ENCODE assay signal across 32 mouse cellular contexts in genomic region chr15:8681971-8682370, GRCm38 (mm10). TPM values are rescaled to one million over a fixed set of nuclear protein-coding genes. Genes with fewer than 3 reads are reported as not detected.
DNase-seq lines count a peak whose midpoint lies in the region; ATAC-seq and TF ChIP-seq lines count a peak whose summit lies in the region.
"Had no signal": no experiment of that assay in that cellular context is flagged by ENCODE, and none has a peak within 500 bp of the region (broad histone marks: within the 10 kb centered on the region; RNA-seq: fewer than 3 reads in every experiment).

No protein-coding gene starts in this region.

- H3K4me1 ChIP-seq in heart, embryonic 11.5 days (ENCODE audit: control insufficient read depth, insufficient read depth, low read length): peaks cover 15% of the 10 kb centered on the region
- H3K4me1 ChIP-seq in hindbrain, postnatal 0 days (ENCODE audit: insufficient read depth, low read length): 0 out of 2 replicates have a peak, but pooled peaks cover 2% of the 10 kb centered on the region
- H3K4me1 ChIP-seq in hindbrain, embryonic 13.5 days (replicated peaks): peaks cover 4% of the 10 kb centered on the region; the same call in 1 of the 2 replicates
- peaks cover 5% of the 10 kb centered on the region; the same call in 1 of the 2 replicates for H3K4me1 ChIP-seq in forebrain, embryonic 15.5 days
- H3K4me1 ChIP-seq: liver, embryonic 13.5 days; megakaryocyte, embryonic 14.5 days; midbrain, embryonic 12.5 days had no signal

- no peaks in the 10 kb centered on the region for H3K9me3 ChIP-seq in heart, embryonic 11.5 days (replicated peaks; ENCODE audit: control insufficient read depth, low read length)
- H3K9me3 ChIP-seq in hindbrain, postnatal 0 days (ENCODE audit: low read length): no peaks in the 10 kb centered on the region
- no peaks in the 10 kb centered on the region for H3K9me3 ChIP-seq in hindbrain, embryonic 13.5 days
- no peaks in the 10 kb centered on the region for H3K9me3 ChIP-seq in forebrain, embryonic 15.5 days
- H3K9me3 ChIP-seq: kidney, embryonic 15.5 days; limb, embryonic 15.5 days; liver, embryonic 13.5 days; megakaryocyte, embryonic 14.5 days; midbrain, embryonic 12.5 days had no signal

- 65% methylated on average over 7 of the region's 7 CpGs for WGBS in heart, embryonic 11.5 days (ENCODE audit: insufficient replicate concordance)
- WGBS in hindbrain, postnatal 0 days: 45% methylated on average over 7 of the region's 7 CpGs
- WGBS in hindbrain, embryonic 13.5 days: 55% methylated on average over 7 of the region's 7 CpGs
- WGBS in forebrain, embryonic 15.5 days: 62% methylated on average over 7 of the region's 7 CpGs

- H3K4me3 ChIP-seq in heart, embryonic 11.5 days (ENCODE audit: low read depth, low read length): no peak overlapping the region
- no peak overlapping the region for H3K4me3 ChIP-seq in hindbrain, postnatal 0 days (ENCODE audit: low read length)
- no peak overlapping the region for H3K4me3 ChIP-seq in hindbrain, embryonic 13.5 days
- H3K4me3 ChIP-seq in forebrain, embryonic 15.5 days: no peak overlapping the region
- H3K4me3 ChIP-seq: kidney, embryonic 15.5 days; limb, embryonic 15.5 days; liver, embryonic 13.5 days; megakaryocyte, embryonic 14.5 days; midbrain, embryonic 12.5 days had no signal

- TF ChIP-seq CTCF in hindbrain, postnatal 0 days (IDR thresholded peaks at IDR 0.05; ENCODE audit: low read depth): no peak

- H3K9ac ChIP-seq in heart, embryonic 11.5 days (ENCODE audit: low read depth, low read length): no peak overlapping the region
- no peak overlapping the region for H3K9ac ChIP-seq in hindbrain, postnatal 0 days (replicated peaks; ENCODE audit: low read length)
- no peak overlapping the region for H3K9ac ChIP-seq in hindbrain, embryonic 13.5 days
- no peak overlapping the region for H3K9ac ChIP-seq in forebrain, embryonic 15.5 days (replicated peaks)
- H3K9ac ChIP-seq: forebrain, postnatal 0 days; hindbrain, embryonic 14.5 days; kidney, embryonic 15.5 days; limb, embryonic 15.5 days; liver, embryonic 13.5 days; midbrain, embryonic 12.5 days had no signal

- H3K27ac ChIP-seq in heart, embryonic 11.5 days (ENCODE audit: low read depth, low read length): no peak overlapping the region
- 0 out of 2 replicates have a peak overlapping the region, but pooled peaks have one; percentile 1 for H3K27ac ChIP-seq in hindbrain, postnatal 0 days
- no peak overlapping the region for H3K27ac ChIP-seq in hindbrain, embryonic 13.5 days
- no peak overlapping the region for H3K27ac ChIP-seq in forebrain, embryonic 15.5 days (replicated peaks)
- H3K27ac ChIP-seq: hindbrain, embryonic 14.5 days; kidney, embryonic 15.5 days; limb, embryonic 15.5 days; liver, embryonic 13.5 days; midbrain, embryonic 12.5 days; stomach, postnatal 0 days had no signal

- no peak for ATAC-seq in heart, embryonic 11.5 days (replicated peaks; ENCODE audit: insufficient number of reproducible peaks, low FRiP score, low TSS enrichment)
- 0 out of 2 replicates have a peak, but pooled peaks have one; percentile 29 for ATAC-seq in hindbrain, postnatal 0 days
- ATAC-seq in hindbrain, embryonic 13.5 days (ENCODE audit: low FRiP score): no peak
- ATAC-seq in forebrain, embryonic 15.5 days (replicated peaks): no peak
- ATAC-seq: activated CD4-positive, CD25-positive, alpha-beta regulatory T cell, adult 4 months; CD4-positive, CD25-positive, alpha-beta regulatory T cell, adult 4 months; forebrain, postnatal 0 days; inflammation-experienced regulatory T-cells, adult 6 months; lung, postnatal 0 days had no signal

- no peaks in the 10 kb centered on the region for H3K27me3 ChIP-seq in heart, embryonic 11.5 days (ENCODE audit: control insufficient read depth, insufficient read depth, low read length)
- H3K27me3 ChIP-seq in hindbrain, postnatal 0 days (ENCODE audit: insufficient read depth, low read length): no peaks in the 10 kb centered on the region
- H3K27me3 ChIP-seq in hindbrain, embryonic 13.5 days: no peaks in the 10 kb centered on the region
- no peaks in the 10 kb centered on the region for H3K27me3 ChIP-seq in forebrain, embryonic 15.5 days
- H3K27me3 ChIP-seq: kidney, embryonic 15.5 days; limb, embryonic 15.5 days; liver, embryonic 13.5 days; megakaryocyte, embryonic 14.5 days; midbrain, embryonic 12.5 days had no signal

- no peak for DNase-seq in heart, adult 9 months (ENCODE audit: low spot score in 2 of 2)
- no peak for DNase-seq in hindbrain, postnatal 0 days (ENCODE audit: low spot score)
- peak; percentile 30 for DNase-seq in brain, adult 2 months (ENCODE audit: low read depth, low spot score)
- peak; percentile 64 for DNase-seq in retina, embryonic 14.5 days (ENCODE audit: low spot score)
- DNase-seq: adrenal gland, adult 2 months; cerebellum, adult 11 months; cerebellum, adult 9-10 months; cerebellum, postnatal 36 days; forebrain, postnatal 0 days; heart, postnatal 4 days; kidney, adult 11 months; kidney, postnatal 25 days; liver, embryonic 13.5 days; lung, adult 18-20 months; lung, postnatal 4 days; right cerebral cortex, adult 18-20 months; right cerebral cortex, postnatal 4 days; thymus, adult 18-20 months; thymus, postnatal 25 days had no signal

- no peaks in the 10 kb centered on the region for H3K36me3 ChIP-seq in heart, embryonic 11.5 days (ENCODE audit: control insufficient read depth, insufficient read depth, low read length)
- no peaks in the 10 kb centered on the region for H3K36me3 ChIP-seq in hindbrain, postnatal 0 days (ENCODE audit: insufficient read depth, low read length)
- H3K36me3 ChIP-seq in hindbrain, embryonic 13.5 days: no peaks in the 10 kb centered on the region
- H3K36me3 ChIP-seq in forebrain, embryonic 15.5 days: no peaks in the 10 kb centered on the region; the same call in 1 of the 2 replicates
- H3K36me3 ChIP-seq: kidney, embryonic 15.5 days; limb, embryonic 15.5 days; liver, embryonic 13.5 days; midbrain, embryonic 12.5 days had no signal

- H3K4me2 ChIP-seq in heart, embryonic 11.5 days: 0 out of 2 replicates have a peak overlapping the region, but pooled peaks have one; percentile 25
- no peak overlapping the region for H3K4me2 ChIP-seq in hindbrain, postnatal 0 days (ENCODE audit: low read depth, low read length)
- no peak overlapping the region for H3K4me2 ChIP-seq in hindbrain, embryonic 13.5 days
- H3K4me2 ChIP-seq in forebrain, embryonic 15.5 days (replicated peaks): no peak overlapping the region
- H3K4me2 ChIP-seq: hindbrain, embryonic 14.5 days; kidney, embryonic 15.5 days; limb, embryonic 15.5 days; liver, embryonic 13.5 days; midbrain, embryonic 12.5 days had no signal

RNA-seq across cellular contexts. Expression of gene Slc1a3, which starts 28.6 kb away (rescaled TPM):
- 22.7 and 23.7 TPM in 2 replicates for polyA plus RNA-seq in heart, embryonic 11.5 days (2014; fragmentation: Nextera tagmentation; extraction: Ambion mirVana)
- total RNA-seq in hindbrain, postnatal 0 days (2014; rRNA removed): 320 and 325 TPM in 2 replicates
- polyA plus RNA-seq in hindbrain, postnatal 0 days (2015; fragmentation: Nextera tagmentation; extraction: Ambion mirVana): 288 and 331 TPM in 2 replicates
- polyA plus RNA-seq in hindbrain, embryonic 13.5 days (2015; fragmentation: Nextera tagmentation; extraction: Ambion mirVana): 161 and 176 TPM in 2 replicates
- polyA plus RNA-seq in forebrain, embryonic 15.5 days (2015; fragmentation: Nextera tagmentation; extraction: Ambion mirVana): 116 and 123 TPM in 2 replicates

Comparison
In these comparisons a context has a peak if more than half of its experiments do, and no peak if none do; other contexts are left out.
1. DNase-seq: peak in brain, adult 2 months (single experiment) and retina, embryonic 14.5 days (single experiment); none in heart, adult 9 months (0 of 2) and hindbrain, postnatal 0 days (single experiment).